Mouse (Mus musculus) urinary bladder, postnatal 4 days (tissue): ENCODE results near the gene Prune1.

Source experiments
- DNase-seq, 2 experiments: peaks; one replicate each; pipeline ENCODE4 v3.0.0; 2021 to 2022; ENCODE audit warnings: low spot score in 2 of 2

The Prune1 gene

DNA sequence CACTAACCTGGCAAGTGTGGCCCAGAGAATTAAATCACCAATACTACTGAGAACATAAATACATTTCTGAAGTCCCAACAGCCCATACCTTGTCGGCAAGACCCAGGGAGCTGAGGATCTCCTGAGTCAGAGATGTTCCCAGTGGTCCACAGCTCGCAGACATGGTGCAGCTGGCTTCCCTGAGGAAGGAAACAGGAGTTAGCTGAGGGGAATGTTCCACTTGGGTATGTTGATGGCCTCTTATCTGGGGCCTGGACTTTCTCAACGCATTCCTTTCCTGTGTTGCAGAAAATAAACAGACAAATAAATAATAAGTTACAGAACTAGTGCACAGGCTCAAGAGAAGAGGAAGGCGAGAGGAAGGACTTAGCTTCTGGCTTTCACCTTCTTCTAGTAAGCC lies 24.4 kb upstream of the Prune1 start:
- DNase-seq: no peak

GRCm38 (mm10) chr3:95301204-95301796 lies 19.4 kb upstream of the Prune1 start:
- no peak for DNase-seq

DNA sequence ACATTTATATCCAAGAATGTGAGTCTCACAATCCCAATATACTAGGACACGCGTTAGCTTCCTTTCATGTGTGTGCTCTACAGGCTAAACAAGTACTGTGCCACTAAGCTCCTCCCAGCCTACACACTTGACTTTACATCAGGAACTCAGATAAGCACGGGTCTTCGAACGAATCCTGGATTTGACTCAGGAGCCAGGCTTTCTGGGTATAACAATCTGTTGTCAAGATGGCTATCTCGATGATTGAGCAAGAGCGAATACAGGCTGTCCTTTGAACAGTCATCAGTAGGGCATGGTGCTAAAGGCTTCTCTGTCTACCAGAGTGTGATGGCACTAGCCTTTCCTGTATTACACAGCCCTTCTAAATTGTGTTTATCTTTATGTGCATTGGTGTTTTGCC lies 16.1 kb upstream of the Prune1 start:
- no peak for DNase-seq

- DNase-seq: no peak
Observed at GRCm38 (mm10) chr3:95296103-95296469, 14.2 kb upstream of the Prune1 start.

DNA sequence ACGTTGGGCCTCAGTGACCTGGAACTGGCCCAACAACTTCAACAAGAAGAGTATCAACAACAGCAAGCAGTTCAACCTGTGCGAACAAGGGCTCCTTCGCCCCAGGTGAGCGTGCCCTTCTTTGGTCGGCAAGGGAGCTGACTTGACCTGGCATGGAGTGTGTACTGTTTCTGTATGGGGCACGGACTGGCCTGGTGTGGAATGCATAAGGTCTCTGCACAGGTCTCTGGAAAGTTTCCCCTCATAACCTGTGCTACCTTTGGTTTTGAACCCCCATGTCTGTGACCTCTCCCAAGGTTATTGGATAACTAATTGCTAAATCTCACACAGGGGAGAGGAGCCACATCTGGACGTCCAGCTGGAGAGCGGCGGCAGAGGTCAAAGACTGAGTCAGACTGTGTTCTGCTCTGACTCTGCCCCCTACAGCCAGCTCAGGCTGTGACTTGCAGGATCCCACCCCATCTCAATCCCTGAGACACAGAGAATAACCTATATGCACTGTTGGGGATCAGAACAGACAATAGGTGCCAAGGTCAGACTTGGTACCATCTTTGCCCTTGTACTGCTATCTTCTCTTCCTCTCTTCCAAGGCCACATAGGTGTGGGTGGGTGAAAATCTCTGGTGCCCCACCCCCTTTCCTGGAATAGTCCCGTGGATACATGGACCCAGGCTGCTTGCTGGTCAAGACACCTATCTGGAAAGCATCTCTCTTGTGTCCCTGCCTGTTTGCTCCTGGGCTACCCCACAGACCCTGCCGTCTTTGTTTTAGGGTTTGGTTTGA lies 13.6 kb upstream of the Prune1 start:
- DNase-seq: no peak

DNA sequence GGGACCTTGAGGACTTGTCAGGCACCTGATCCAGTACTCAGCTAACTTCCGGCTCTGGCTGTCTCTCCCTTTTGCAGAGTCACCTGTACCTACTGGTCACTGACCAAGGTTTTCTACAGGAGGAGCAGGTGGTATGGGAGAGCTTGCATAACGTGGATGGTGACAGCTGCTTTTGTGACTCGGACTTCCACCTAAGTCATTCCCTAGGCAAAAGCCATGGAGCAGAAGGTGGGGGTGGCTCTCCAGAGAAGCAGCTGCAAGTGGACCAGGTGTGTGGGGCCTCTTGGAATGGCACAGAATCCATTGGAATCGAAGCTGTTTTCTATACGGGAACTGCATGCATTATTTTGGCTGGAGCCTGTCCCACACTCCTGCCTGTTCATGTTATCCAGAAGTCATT lies 12.8 kb upstream of the Prune1 start:
- DNase-seq: no peak

GRCm38 (mm10) chr3:95294316-95294715 lies 12.4 kb upstream of the Prune1 start:
- DNase-seq: no peak

- no peak for DNase-seq
Observed at GRCm38 (mm10) chr3:95293537-95293936, 11.7 kb upstream of the Prune1 start.

DNA sequence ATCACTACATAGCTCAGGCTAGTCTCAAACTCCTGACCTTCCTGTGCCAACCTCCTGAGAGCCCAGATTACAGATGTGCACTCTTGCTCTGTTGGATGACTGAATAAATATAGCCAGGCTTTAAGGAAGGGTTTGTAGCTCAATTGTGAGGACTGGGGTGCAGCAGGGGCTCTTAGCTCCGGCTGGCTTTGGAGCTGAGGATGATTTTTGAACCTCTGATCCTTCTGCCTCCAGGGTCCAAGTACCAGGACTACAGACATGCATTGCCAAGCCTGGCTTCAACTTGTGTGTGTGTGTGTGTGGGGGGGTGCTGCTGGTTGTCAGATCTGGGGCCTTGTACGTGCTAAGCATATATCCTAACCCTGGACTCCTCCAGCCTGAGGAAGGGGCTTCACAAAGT lies 11.0 kb upstream of the Prune1 start:
- DNase-seq: no peak

DNA sequence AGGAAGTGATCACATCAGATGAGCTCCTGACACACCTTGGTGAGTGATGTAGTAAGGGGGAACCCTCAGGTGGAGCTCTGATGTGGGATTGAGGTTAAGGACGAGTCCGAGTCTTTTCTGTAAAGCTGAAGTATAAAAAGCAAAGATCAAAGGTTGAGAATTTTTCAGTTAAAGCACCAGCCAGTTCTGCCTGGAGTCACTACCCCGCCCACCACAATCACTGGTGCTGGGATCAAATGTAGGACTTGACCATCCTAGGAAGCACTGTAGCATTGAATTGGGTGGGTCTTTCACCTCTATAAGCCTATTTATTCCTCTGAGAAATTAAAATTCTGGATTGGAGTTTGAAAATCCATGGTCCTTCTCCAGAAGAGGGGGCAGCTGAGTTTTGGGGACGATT lies 9.2 kb upstream of the Prune1 start:
- no peak for DNase-seq

- DNase-seq: no peak
Observed at GRCm38 (mm10) chr3:95290156-95290555, 8.3 kb upstream of the Prune1 start.

- no peak for DNase-seq
Observed at GRCm38 (mm10) chr3:95289419-95289818, 7.5 kb upstream of the Prune1 start.

- DNase-seq: no peak
Observed at GRCm38 (mm10) chr3:95287541-95287940, 5.7 kb upstream of the Prune1 start.

DNA sequence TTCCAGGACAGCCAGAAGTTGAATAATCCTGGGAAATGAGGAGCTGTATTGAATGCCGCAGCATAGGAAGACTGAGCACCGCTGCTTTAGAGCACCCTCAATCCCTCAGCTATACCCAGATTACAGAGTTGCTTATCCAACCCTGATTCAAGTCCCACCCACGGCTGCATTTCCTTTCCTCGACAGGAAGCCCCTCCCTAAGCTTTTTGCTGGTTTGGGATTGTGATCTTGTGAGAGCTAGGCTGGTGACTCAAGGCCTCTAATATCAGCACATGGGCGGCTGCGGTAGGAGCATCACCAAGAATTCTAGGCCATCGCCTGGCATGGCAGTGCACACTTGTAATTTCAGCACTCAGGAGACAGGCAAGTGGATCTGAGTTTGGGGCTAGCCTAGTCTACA lies 4.6 kb upstream of the Prune1 start:
- no peak for DNase-seq

GRCm38 (mm10) chr3:95286011-95286410 lies 4.1 kb upstream of the Prune1 start:
- DNase-seq: no peak

- DNase-seq: no peak
Observed at GRCm38 (mm10) chr3:95285390-95285789, 3.5 kb upstream of the Prune1 start.

GRCm38 (mm10) chr3:95284501-95285281 lies 2.8 kb upstream of the Prune1 start:
- DNase-seq: no peak

GRCm38 (mm10) chr3:95284062-95284461 lies 2.2 kb upstream of the Prune1 start:
- DNase-seq: no peak

DNA sequence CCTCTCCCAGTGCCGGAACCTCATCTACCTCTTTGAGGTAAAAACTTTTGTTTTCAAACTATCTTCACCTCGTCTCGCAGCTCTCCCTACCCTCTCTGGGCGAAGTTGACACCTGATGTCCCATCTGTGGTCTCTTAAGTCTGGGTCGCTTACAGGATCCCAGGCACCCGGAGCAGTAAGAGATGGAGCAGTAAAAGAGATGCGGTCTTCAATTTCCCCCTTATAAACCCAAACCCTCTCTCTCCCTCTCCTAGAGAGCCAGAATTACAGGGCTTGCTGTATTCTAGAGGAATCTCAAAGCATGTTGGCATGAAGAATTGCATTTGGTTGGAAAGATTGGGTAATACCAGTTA lies 1.7 kb upstream of the Prune1 start:
- DNase-seq: no peak

- DNase-seq: peak; percentile 79 to 86
Observed at GRCm38 (mm10) chr3:95282865-95283588, 1.2 kb upstream of the Prune1 start.

DNA sequence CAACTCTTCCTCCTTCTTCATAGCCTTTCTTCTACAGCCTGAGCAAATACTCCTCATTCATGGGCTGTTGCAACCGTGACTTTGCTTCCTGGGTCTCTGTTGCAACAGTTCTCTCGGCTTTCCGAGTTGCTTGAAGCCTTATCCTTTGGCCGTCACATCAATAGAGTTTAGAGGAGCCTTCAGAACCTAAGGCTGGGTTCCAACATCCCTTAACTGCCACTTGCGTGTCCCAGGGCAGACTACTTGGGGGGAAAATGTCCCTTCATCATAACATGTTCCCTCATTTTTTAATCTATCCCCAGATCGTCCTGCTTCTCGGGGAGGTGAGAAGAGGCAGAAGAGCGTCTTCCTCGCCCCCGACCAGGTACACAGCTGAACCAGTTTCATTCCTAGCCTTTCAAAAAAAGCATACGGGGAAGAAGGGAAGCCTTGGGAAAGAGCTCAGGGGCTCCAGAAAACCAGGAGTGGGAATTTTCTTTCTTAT lies 547 bp upstream of the Prune1 start:
- no peak for DNase-seq

DNA sequence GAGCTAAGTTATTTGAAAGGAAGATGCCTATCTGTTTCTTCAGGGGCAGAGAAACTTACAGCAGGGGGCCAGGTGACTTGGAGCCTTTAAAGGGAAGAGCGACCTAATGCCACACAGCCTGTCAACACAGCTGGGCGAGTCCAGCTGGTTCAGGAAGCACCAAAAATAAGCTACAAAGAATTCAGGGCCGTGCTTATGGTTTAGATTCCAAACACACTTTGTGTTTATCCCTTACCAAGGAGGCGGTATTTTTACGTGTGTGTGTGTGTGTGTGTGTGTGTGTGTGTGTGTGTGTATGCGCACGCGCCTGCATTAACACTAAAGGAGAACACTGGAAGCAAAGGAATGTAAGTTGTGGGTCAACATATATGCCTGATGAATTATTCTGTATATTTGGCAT lies 1.1 kb downstream of the Prune1 start:
- DNase-seq: no peak
